Mouse (Mus musculus) right cerebral cortex, postnatal 10 days (tissue): ENCODE measurements around the gene Gpc3.
"Not testable (repeated sequence)": the region's sequence is repeated elsewhere in the genome, so short reads cannot be mapped to it uniquely, and the experiment has no call there.

Experiments
- DNase-seq, 2 experiments: peaks; one replicate each; pipeline ENCODE4 v3.0.0; 2021; ENCODE audit warnings: low spot score in 2 of 2

Gene Gpc3

DNA sequence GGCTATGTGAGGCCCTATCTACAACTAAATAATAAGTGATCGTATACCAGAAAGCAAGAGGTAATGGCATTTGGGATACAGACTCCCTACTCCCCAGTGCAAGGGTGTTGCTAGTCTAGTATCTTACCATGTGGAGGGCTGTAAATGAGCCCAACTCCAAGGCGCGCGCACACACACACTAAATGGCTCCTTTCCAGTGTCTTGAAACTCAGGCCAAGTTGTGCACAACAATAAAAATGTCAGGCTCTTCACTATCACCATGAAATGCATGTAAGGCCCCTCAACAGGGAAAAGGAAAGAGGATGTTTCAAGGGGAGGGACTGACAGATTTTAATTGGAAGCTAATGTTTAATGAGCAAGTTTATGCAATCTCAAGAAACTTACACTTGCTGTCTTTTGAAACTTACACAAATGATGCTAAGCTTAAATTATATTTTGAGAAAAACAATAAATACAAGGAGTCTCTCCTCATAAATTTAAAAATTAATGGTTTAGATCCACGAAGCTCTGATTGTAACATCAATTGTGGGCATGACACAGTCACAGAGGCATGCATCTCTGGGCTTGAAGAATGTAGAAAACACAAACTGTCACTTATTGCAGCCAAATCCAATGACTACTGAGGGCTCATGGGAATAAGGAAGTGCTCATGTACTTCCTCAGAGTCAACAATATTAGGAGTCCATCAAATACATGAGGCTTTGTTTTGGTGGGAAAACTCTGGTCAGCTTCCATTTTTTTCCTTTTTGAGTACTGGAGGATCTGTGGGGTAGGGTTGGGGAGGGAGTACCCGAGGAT is 332.4 kb downstream of the Gpc3 start:
- no peak for DNase-seq

DNA sequence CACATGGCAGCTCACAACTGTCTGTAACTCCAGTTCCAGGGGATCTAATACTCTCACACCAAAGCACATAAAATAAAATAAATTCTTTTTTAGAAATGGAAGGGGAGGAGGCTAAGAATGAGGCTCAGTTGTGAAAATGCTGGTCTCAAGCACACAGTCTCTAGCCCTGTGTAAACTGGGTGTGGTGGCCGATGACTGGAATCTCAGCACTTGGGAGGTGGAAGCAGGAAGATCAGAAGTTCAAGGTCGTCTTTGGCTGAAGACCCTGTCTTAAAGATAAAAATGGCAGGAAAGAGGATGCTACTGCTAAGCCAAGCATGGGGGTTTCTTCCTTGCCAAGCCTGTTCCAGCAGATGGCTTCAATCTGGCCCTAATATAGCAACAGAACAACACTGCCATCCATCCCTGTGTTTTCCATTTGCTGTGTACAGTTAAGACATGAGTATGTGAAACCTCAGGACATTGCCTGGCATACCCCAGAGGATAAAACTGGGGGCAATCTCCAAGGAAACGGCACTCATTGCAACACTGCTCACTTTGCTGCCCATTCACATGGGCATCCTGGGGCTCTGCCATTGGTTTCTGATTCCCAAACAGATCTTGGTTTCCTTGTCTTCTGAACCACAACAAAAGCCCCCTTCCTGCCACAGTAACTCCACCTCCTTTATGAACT is 334.9 kb downstream of the Gpc3 start:
- peak in 1 of 2 experiments; percentile 13 for DNase-seq

DNA sequence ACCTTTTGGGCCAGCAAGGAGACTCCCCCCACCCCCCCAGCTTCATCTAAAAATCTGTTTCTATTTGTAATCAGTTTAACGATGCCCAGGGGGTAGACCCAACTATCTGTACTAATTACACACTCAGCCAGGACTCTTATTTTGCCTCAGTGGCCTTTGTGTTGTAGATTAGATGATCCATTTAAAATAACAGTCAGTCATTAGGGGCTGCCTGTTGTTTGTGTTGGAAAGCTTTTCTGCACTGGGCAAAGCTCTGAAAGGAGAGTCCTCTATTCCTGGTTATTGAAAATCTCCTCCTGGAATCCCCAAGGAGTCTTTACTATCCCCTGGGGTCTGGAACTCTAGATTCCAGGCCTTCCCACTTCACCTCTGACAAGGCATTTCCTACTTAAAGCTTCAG is 336.2 kb downstream of the Gpc3 start:
- no peak for DNase-seq

DNA sequence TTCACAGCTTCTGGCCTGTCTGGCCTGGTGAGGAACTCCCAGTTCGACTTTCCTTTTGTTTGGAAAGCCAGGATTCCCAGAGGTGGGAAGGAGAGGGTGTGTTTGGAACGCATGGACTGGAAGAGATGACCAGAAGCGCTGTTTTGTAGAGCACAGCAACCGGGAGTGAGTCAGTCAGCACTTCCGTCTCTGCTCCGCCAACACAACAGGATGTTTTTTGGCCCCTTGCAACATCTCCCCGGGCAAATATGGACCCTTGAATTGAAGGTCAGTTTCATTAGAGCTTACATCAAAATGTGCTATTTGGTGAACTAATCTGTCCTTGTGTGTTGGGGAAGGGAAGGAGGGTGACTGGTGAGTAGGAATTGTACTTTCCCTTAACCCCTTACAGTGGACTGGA is 340.7 kb downstream of the Gpc3 start:
- DNase-seq, result no peak

DNA sequence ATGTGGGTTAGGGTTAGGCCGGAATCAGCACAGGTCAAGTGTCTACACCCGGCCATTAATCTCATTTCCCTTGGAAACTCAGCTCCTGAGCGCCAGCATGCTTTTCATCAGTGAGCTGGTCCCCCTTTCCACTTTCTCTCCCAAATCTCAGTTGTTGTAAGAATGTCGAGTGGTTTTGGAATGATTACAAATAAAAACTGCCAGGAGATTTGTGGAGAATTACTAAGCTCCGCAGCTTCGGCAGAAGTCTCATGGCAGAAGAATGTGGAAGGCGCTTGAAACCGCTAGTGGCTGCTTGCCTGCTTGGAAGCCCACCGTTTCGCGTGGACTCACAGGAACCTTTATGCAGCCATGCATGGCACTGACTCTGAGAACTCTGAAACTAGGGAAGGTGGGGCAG is 351.8 kb downstream of the Gpc3 start:
- DNase-seq, result peak in 1 of 2 experiments; percentile 18

DNA sequence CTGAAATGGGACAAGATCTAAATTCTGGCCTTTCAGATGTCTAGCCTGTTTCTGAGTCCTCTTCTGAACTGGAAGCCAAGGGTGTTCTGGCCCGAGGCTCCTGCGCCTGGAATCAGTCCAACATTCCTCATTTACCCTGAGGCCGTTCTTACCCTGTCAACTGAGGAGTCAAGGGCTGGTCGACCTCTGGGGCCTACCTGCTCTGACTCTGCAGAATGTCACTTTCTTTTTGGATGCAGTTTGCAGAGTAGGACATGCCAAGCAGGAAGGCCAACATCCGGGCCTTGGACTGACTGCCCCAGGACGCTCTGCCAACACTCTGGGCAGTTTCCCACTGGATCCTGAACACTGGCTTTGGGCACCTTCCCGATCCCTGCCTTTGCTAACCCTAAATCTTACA is 352.2 kb downstream of the Gpc3 start:
- DNase-seq, result peak; percentile 20 to 24

DNA sequence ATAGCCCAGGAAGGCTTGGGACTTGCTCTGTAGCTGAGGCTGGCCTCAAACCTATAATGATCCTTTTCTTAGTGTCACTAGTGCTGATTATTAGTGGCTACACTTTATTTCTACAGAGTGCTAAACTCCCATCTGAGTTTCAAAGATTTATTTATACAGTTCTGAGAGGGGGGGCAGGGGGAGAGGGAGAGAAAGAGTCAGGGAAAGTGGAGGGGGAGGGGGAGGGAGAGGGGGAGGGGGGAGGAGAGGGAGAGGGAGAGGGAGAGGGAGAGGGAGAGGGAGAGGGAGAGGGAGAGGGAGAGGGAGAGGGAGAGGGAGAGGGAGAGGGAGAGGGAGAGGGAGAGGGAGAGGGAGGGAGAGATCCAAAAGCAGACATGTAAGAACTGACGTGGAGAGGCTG is 354.0 kb downstream of the Gpc3 start:
- not testable (repeated sequence) for DNase-seq

DNA sequence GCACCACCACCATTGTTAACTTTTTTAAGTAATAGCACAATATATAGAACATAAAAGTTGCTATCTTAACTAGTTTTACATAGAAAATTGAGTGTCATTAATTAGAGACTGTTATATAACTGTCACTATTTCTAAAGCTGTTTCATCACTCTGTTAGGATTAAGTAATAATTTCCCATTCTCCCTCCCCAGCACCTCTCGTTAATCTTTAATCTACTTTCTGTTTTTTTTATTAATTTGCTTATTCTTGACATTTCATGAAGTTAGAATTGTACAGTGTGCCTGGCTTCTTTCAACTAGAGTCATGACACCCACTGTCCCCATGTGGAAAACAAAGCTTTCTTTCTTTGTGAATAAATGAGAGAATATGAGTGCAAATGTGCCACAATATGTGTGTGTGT is 359.2 kb downstream of the Gpc3 start:
- DNase-seq, result no peak

DNA sequence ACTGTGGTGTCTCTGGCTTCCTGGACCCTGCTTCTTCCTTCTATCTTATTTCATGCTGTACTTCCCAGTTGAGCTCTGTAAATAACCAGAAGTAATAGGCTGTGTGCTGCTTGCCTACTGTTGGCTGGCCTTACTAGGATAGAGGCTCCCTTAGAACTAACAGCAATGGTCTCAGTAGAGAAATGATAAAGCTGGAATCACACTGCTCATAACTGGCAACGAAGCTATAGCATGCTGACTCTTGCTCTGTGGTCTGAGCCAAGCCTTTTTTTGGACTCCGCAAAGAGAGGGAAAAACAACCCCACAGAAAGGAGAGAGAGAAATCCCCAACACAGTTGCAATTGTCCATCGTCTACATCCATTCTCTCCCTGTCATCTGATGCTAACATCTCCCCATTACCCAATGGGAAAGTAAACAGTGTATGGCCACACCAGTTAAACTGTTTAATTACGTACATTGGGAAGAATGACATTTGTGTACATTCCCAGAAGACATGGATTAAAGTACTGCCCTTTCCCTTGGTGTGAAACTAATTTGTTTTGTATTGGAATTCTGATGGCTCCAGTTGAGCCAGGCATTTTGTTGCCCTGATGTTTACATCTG is 368.0 kb downstream of the Gpc3 start:
- DNase-seq, result no peak

DNA sequence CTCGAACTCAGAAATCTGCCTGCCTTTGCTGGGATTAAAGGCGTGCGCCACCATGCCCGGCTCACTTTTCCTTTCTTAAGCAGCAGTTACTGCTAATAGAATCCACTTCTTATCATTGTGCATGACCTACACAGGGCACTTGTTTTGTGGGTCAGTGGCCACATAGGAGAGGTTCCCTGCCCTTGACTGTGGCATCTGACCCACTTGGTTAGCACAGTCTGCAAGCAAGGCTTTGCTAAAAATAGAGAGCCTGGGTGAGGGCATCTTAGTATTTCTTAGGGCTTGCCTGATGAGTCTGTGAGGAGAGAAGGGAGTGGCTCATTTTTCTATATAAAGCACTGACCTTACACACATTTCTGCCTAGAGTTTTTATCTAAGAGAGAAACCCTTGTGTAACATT is 376.3 kb downstream of the Gpc3 start:
- no peak for DNase-seq

DNA sequence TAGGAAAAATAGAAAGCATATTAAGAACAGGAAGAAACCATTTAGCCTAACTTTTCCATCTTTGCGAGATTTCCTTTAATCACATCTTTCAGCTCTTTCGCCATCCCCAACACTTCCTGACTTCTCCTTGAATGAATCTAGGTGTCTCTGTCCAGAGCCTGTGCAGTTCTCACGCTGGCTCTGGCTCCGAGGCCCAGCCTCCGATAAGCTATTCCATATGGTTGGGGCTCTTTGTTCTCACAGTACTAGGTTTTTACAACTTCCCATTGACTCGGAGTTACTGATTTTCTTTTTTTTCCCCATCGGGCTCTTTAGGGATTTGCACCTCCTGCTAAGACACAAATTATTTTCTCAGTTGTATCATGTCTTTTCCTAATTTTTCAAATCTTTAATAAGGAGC is 381.8 kb downstream of the Gpc3 start:
- no peak for DNase-seq

DNA sequence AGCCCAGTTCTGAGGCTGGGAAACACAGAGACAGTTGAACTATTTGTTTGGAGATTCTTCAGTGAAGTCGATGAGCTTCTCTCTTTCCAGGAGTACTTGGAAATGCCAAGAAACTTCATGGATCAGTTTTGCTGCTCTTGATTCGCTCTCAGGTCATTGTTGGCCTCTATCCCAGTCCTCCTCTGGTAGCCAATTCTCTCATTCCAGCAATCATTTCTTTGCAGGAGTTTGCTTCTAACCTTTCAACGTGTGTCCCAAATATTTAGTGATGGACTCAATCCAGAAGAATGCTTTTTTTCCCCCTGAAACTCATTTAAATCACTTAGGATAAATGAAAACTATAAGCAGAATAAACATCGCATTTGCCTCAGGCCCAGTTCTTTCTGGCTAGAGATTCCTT is 383.0 kb downstream of the Gpc3 start:
- DNase-seq, result no peak
